Mouse (Mus musculus): ENCODE results near the gene Gpatch3. TPM values are rescaled to one million over a fixed set of nuclear protein-coding genes. Genes with fewer than 3 reads are reported as not detected.

The Gpatch3 gene
- polyA plus RNA-seq, 1 experiment, result 5.0 TPM

Other genes starting within 250 kb of the Gpatch3 start
- gene Wdtc1, start 221.3 kb upstream of the Gpatch3 start, polyA plus RNA-seq (2012; rRNA removed), result 41.7 and 51.0 TPM in 2 replicates
- 32.5 and 42.8 TPM in 2 replicates for gene Slc9a1, start 205.0 kb upstream of the Gpatch3 start, polyA plus RNA-seq (2012; rRNA removed)
- gene Tent5b, start 94.6 kb upstream of the Gpatch3 start, polyA plus RNA-seq (2012; rRNA removed), result 5.1 and 5.2 TPM in 2 replicates
- gene Trnp1, start 76.2 kb upstream of the Gpatch3 start, polyA plus RNA-seq (2012; rRNA removed), result 6.5 and 7.9 TPM in 2 replicates
- gene Kdf1, start 55.8 kb upstream of the Gpatch3 start, polyA plus RNA-seq (2012; rRNA removed), result 38.0 and 38.5 TPM in 2 replicates
- gene Nudc, start 28.7 kb upstream of the Gpatch3 start, polyA plus RNA-seq (2012; rRNA removed), result 34.0 and 34.5 TPM in 2 replicates
- 0.19 and 1.5 TPM in 2 replicates for gene Nr0b2, start 21.4 kb upstream of the Gpatch3 start, polyA plus RNA-seq (2012; rRNA removed)
- 36.7 and 41.4 TPM in 2 replicates for gene Gpn2, start 9.6 kb downstream of the Gpatch3 start, polyA plus RNA-seq (2012; rRNA removed)
- 211 and 298 TPM in 2 replicates for gene Sfn, start 27.4 kb downstream of the Gpatch3 start, polyA plus RNA-seq (2012; rRNA removed)
- 27.3 and 35.7 TPM in 2 replicates for gene Zdhhc18, start 75.4 kb downstream of the Gpatch3 start, polyA plus RNA-seq (2012; rRNA removed)
- gene Pigv, start 97.9 kb downstream of the Gpatch3 start, polyA plus RNA-seq (2012; rRNA removed), result 11.2 and 11.7 TPM in 2 replicates
- gene Arid1a, start 182.0 kb downstream of the Gpatch3 start, polyA plus RNA-seq (2012; rRNA removed), result 25.2 and 39.5 TPM in 2 replicates